Mouse (Mus musculus): ENCODE results near the gene Ube2k. TPM values are rescaled to one million over a fixed set of nuclear protein-coding genes. Genes with fewer than 3 reads are reported as not detected.
"Not testable (repeated sequence)": the region's sequence is repeated elsewhere in the genome, so short reads cannot be mapped to it uniquely, and the experiment has no call there.

Gene Ube2k
- polyA plus RNA-seq, 1 experiment from 2014 or later: 171 TPM

- H3K27ac ChIP-seq: no peak overlapping the region
- 36% methylated on average over 5 of the region's 5 CpGs for WGBS
These were observed 22.3 kb upstream of the Ube2k start for GRCm38 (mm10) chr5:65514635-65515278.

GRCm38 (mm10) chr5:65521803-65522202, 15.2 kb upstream of the Ube2k start:
- no peak overlapping the region for H3K4me2 ChIP-seq
- H3K27ac ChIP-seq: no peak overlapping the region
- H3K36me3 ChIP-seq: no peaks in the 10 kb centered on the region
- H3K4me1 ChIP-seq: no peaks in the 10 kb centered on the region
- 89% methylated on average over 1 of the region's 1 CpGs for WGBS
- no peak for ATAC-seq (replicated peaks; ENCODE audit: low FRiP score)
- H3K27me3 ChIP-seq: no peaks in the 10 kb centered on the region
- no peak overlapping the region for H3K9ac ChIP-seq
- H3K4me3 ChIP-seq (replicated peaks): no peak overlapping the region
- no peaks in the 10 kb centered on the region for H3K9me3 ChIP-seq (replicated peaks)

More at GRCm38 (mm10) chr5:65514635-65515278, 22.3 kb upstream of the Ube2k start:
- H3K9ac ChIP-seq: no peak overlapping the region
- H3K4me1 ChIP-seq: peaks cover 10% of the 10 kb centered on the region; the same call in 1 of the 2 replicates
- H3K9me3 ChIP-seq (replicated peaks): no peaks in the 10 kb centered on the region
- H3K4me2 ChIP-seq: no peak overlapping the region
- ATAC-seq (replicated peaks; ENCODE audit: low FRiP score): no peak
- no peaks in the 10 kb centered on the region for H3K36me3 ChIP-seq
- H3K4me3 ChIP-seq (replicated peaks): no peak overlapping the region
- H3K27me3 ChIP-seq: no peaks in the 10 kb centered on the region

- H3K36me3 ChIP-seq: no peaks in the 10 kb centered on the region
- H3K9me3 ChIP-seq (replicated peaks): no peaks in the 10 kb centered on the region
- no peaks in the 10 kb centered on the region for H3K4me1 ChIP-seq
- H3K27me3 ChIP-seq: no peaks in the 10 kb centered on the region
- no peak overlapping the region for H3K4me2 ChIP-seq
- 72% methylated on average over 4 of the region's 4 CpGs for WGBS
- no peak overlapping the region for H3K27ac ChIP-seq
- ATAC-seq (replicated peaks; ENCODE audit: low FRiP score): no peak
- H3K9ac ChIP-seq: no peak overlapping the region
- no peak overlapping the region for H3K4me3 ChIP-seq (replicated peaks)
These were observed 12.2 kb upstream of the Ube2k start for GRCm38 (mm10) chr5:65524831-65525230.

GRCm38 (mm10) chr5:65525674-65526443, 11.2 kb upstream of the Ube2k start:
- ATAC-seq (replicated peaks; ENCODE audit: low FRiP score): no peak
- no peaks in the 10 kb centered on the region for H3K4me1 ChIP-seq
- H3K27ac ChIP-seq: no peak overlapping the region
- WGBS: 14% methylated on average over 8 of the region's 8 CpGs
- H3K27me3 ChIP-seq: no peaks in the 10 kb centered on the region
- H3K9ac ChIP-seq: no peak overlapping the region
- no peaks in the 10 kb centered on the region for H3K9me3 ChIP-seq (replicated peaks)
- no peak overlapping the region for H3K4me2 ChIP-seq
- H3K4me3 ChIP-seq (replicated peaks): no peak overlapping the region
- no peaks in the 10 kb centered on the region for H3K36me3 ChIP-seq

GRCm38 (mm10) chr5:65531283-65531682, 5.8 kb upstream of the Ube2k start:
- no peak overlapping the region for H3K27ac ChIP-seq
- H3K36me3 ChIP-seq: no peaks in the 10 kb centered on the region
- 75% methylated on average over 3 of the region's 3 CpGs for WGBS
- H3K27me3 ChIP-seq: no peaks in the 10 kb centered on the region
- H3K9ac ChIP-seq: no peak overlapping the region
- no peak overlapping the region for H3K4me2 ChIP-seq
- H3K4me1 ChIP-seq: peaks cover 4% of the 10 kb centered on the region; the same call in 1 of the 2 replicates
- H3K9me3 ChIP-seq (replicated peaks): no peaks in the 10 kb centered on the region
- no peak overlapping the region for H3K4me3 ChIP-seq (replicated peaks)
- ATAC-seq (replicated peaks; ENCODE audit: low FRiP score): no peak

GRCm38 (mm10) chr5:65534496-65534895, 2.5 kb upstream of the Ube2k start:
- H3K36me3 ChIP-seq: no peaks in the 10 kb centered on the region
- H3K9ac ChIP-seq: no peak overlapping the region
- H3K9me3 ChIP-seq (replicated peaks): no peaks in the 10 kb centered on the region
- H3K4me2 ChIP-seq: no peak overlapping the region
- peaks cover 14% of the 10 kb centered on the region for H3K4me1 ChIP-seq
- 78% methylated on average over 4 of the region's 4 CpGs for WGBS
- H3K27me3 ChIP-seq: no peaks in the 10 kb centered on the region
- no peak for ATAC-seq (replicated peaks; ENCODE audit: low FRiP score)
- no peak overlapping the region for H3K27ac ChIP-seq
- no peak overlapping the region for H3K4me3 ChIP-seq (replicated peaks)

- no peaks in the 10 kb centered on the region for H3K9me3 ChIP-seq (replicated peaks)
- no peak for ATAC-seq (replicated peaks; ENCODE audit: low FRiP score)
- H3K9ac ChIP-seq: no peak overlapping the region
- no peak overlapping the region for H3K27ac ChIP-seq
- H3K4me2 ChIP-seq: no peak overlapping the region
- H3K4me1 ChIP-seq: peaks cover 15% of the 10 kb centered on the region
- no peaks in the 10 kb centered on the region for H3K27me3 ChIP-seq
- H3K36me3 ChIP-seq: no peaks in the 10 kb centered on the region
- no peak overlapping the region for H3K4me3 ChIP-seq (replicated peaks)
- 64% methylated on average over 5 of the region's 5 CpGs for WGBS
These were observed 1.5 kb upstream of the Ube2k start for GRCm38 (mm10) chr5:65535457-65536067.

- peak overlapping the region; percentile 97 for H3K9ac ChIP-seq
- not testable (repeated sequence) for H3K9me3 ChIP-seq (replicated peaks); H3K27me3 ChIP-seq; ATAC-seq (replicated peaks; ENCODE audit: low FRiP score); H3K36me3 ChIP-seq
- H3K4me3 ChIP-seq (replicated peaks): peak overlapping the region; percentile 86
- H3K4me2 ChIP-seq: peak overlapping the region; percentile 73
- H3K4me1 ChIP-seq: peaks cover 15% of the 10 kb centered on the region
- peak overlapping the region; percentile 99 for H3K27ac ChIP-seq
- 86% methylated on average over 10 of the region's 10 CpGs for WGBS
These were observed 966 bp upstream of the Ube2k start for GRCm38 (mm10) chr5:65536068-65536465.

- peak overlapping the region; percentile 97 for H3K9ac ChIP-seq
- peak overlapping the region; percentile 86 for H3K4me3 ChIP-seq (replicated peaks)
- under 1% methylated on average over 56 of the region's 59 CpGs for WGBS
- peak overlapping the region; percentile 73 for H3K4me2 ChIP-seq
- H3K9me3 ChIP-seq (replicated peaks): no peaks in the 10 kb centered on the region
- ATAC-seq (replicated peaks; ENCODE audit: low FRiP score): peak; percentile 73
- H3K4me1 ChIP-seq: peaks cover 15% of the 10 kb centered on the region
- H3K36me3 ChIP-seq: no peaks in the 10 kb centered on the region
- no peaks in the 10 kb centered on the region for H3K27me3 ChIP-seq
- peak overlapping the region; percentile 99 for H3K27ac ChIP-seq
These were observed 513 bp downstream of the Ube2k start for GRCm38 (mm10) chr5:65537420-65538071.

- H3K9me3 ChIP-seq (replicated peaks): no peaks in the 10 kb centered on the region
- WGBS: under 1% methylated on average over 4 of the region's 4 CpGs
These were observed 1.1 kb downstream of the Ube2k start for GRCm38 (mm10) chr5:65538121-65538520.

GRCm38 (mm10) chr5:65538829-65539228, 1.8 kb downstream of the Ube2k start:
- Histone ChIP-seq H3K27me3 (no peaks in the 10 kb centered on the region), H3K9me3 (replicated peaks) (no peaks in the 10 kb centered on the region), H3K9ac (no peak overlapping the region), H3K4me3 (replicated peaks) (peak overlapping the region; percentile 23), H3K27ac (no peak overlapping the region), H3K4me1 (peaks cover 15% of the 10 kb centered on the region), H3K4me2 (peak overlapping the region; percentile 51), H3K36me3 (no peaks in the 10 kb centered on the region)
- 40% methylated on average over 4 of the region's 4 CpGs for WGBS
- no peak for ATAC-seq (replicated peaks; ENCODE audit: low FRiP score)

More at GRCm38 (mm10) chr5:65538121-65538520, 1.1 kb downstream of the Ube2k start:
- H3K4me3 ChIP-seq (replicated peaks): peak overlapping the region; percentile 86
- no peaks in the 10 kb centered on the region for H3K36me3 ChIP-seq
- peaks cover 15% of the 10 kb centered on the region for H3K4me1 ChIP-seq
- H3K27me3 ChIP-seq: no peaks in the 10 kb centered on the region
- peak overlapping the region; percentile 97 for H3K9ac ChIP-seq
- peak overlapping the region; percentile 99 for H3K27ac ChIP-seq
- ATAC-seq (replicated peaks; ENCODE audit: low FRiP score): no peak
- peak overlapping the region; percentile 73 for H3K4me2 ChIP-seq

GRCm38 (mm10) chr5:65539786-65540185, 2.8 kb downstream of the Ube2k start:
- Histone ChIP-seq H3K27ac (no peak overlapping the region), H3K9me3 (replicated peaks) (no peaks in the 10 kb centered on the region), H3K9ac (no peak overlapping the region), H3K4me3 (replicated peaks) (no peak overlapping the region), H3K4me2 (no peak overlapping the region), H3K4me1 (peaks cover 15% of the 10 kb centered on the region), H3K36me3 (no peaks in the 10 kb centered on the region), H3K27me3 (no peaks in the 10 kb centered on the region)
- ATAC-seq (replicated peaks; ENCODE audit: low FRiP score): no peak
- 96% methylated on average over 3 of the region's 3 CpGs for WGBS
